Mouse (Mus musculus) limb, embryonic 14.5 days (tissue): ENCODE measurements around the gene Gm15517. TPM values are rescaled to one million over a fixed set of nuclear protein-coding genes. Genes with fewer than 3 reads are reported as not detected.
"Not testable (repeated sequence)": the region's sequence is repeated elsewhere in the genome, so short reads cannot be mapped to it uniquely, and the experiment has no call there.

ENCODE experiments used
- ATAC-seq: fragments of 200-750 bp; cut with Nextera tagmentation; 2 replicates; pipeline ENCODE4 v1.8.0; 2017; ENCODE audit warnings: low read depth, moderate number of reproducible peaks, moderate TSS enrichment; ENCODE audit not compliant: low FRiP score
- DNase-seq: peaks from one replicate; pipeline ENCODE4 v3.0.0-alpha.2; 2015; ENCODE audit warnings: low spot score
- H3K27ac ChIP-seq: fragments of 300-500 bp; sonication (generic); replicated peaks from 2 replicates; pipeline ENCODE4 v1.5.1; 2014; ENCODE audit warnings: low read depth, mild to moderate bottlenecking, low read length, moderate library complexity, mixed read lengths
- H3K27me3 ChIP-seq: fragments of 300-500 bp; sonication (generic); 2 replicates; pipeline ENCODE4 v1.6.1; 2014; ENCODE audit warnings: low read length, mixed read lengths; ENCODE audit not compliant: control insufficient read depth, insufficient read depth
- H3K36me3 ChIP-seq: fragments of 300-500 bp; sonication (generic); 2 replicates; pipeline ENCODE4 v1.6.1; 2014; ENCODE audit warnings: mild to moderate bottlenecking, low read length, moderate library complexity, mixed read lengths; ENCODE audit not compliant: control insufficient read depth, insufficient read depth
- H3K4me1 ChIP-seq: fragments of 300-500 bp; sonication (generic); 2 replicates; pipeline ENCODE4 v1.6.1; 2014; ENCODE audit warnings: antibody characterized with exemption, low read length, mixed read lengths; ENCODE audit not compliant: control insufficient read depth, insufficient read depth
- H3K4me2 ChIP-seq: fragments of 300-500 bp; sonication (generic); replicated peaks from 2 replicates; pipeline ENCODE4 v1.6.1; 2014; ENCODE audit warnings: low read depth, mild to moderate bottlenecking, low read length, moderate library complexity; ENCODE audit not compliant: severe bottlenecking
- H3K4me3 ChIP-seq: fragments of 300-500 bp; sonication (generic); replicated peaks from 2 replicates; pipeline ENCODE4 v1.5.1; 2014; ENCODE audit warnings: low read length
- H3K9ac ChIP-seq: fragments of 300-500 bp; sonication (generic); 2 replicates; pipeline ENCODE4 v1.6.1; 2014; ENCODE audit warnings: mild to moderate bottlenecking, low read depth, low read length, moderate library complexity; ENCODE audit not compliant: severe bottlenecking
- H3K9me3 ChIP-seq: fragments of 300-500 bp; sonication (generic); 2 replicates; pipeline ENCODE4 v1.6.1; 2016; ENCODE audit warnings: low read length; ENCODE audit not compliant: control insufficient read depth
- POLR2A ChIP-seq: fragments of 200-500 bp; IDR thresholded peaks from 2 replicates; pipeline ENCODE4 v1.8.0; 2012; ENCODE audit warnings: inconsistent platforms, mild to moderate bottlenecking, moderate library complexity, borderline replicate concordance; ENCODE audit not compliant: insufficient read depth, insufficient read length; ENCODE audit errors: extremely low read depth
- WGBS: fragments of 180-500 bp; shearing (Covaris S2); extraction: QIAGEN DNeasy Blood & Tissue Kit; methylation state at CpG from one replicate; pipeline ENCODE4 v1.1.7; 2014; 5-methylcytosine and 5-hydroxymethylcytosine counted together
- polyA plus RNA-seq, 2 experiments: library from polyadenylated mRNA; depleted of rRNA in 1 of 2; stranded (reverse) in 1 of 2; unstranded in 1 of 2; fragments of >200 nt; fragmentation: Nextera tagmentation in 1 of 2; extraction: Ambion mirVana in 1 of 2; gene quantifications; 2 replicates each; pipeline versions ENCODE4 v1.2.1 to v1.2.3; 2012 to 2014

The Gm15517 gene
- polyA plus RNA-seq (2012; rRNA removed) (not detected in 2 replicates), polyA plus RNA-seq (2014; fragmentation: Nextera tagmentation; extraction: Ambion mirVana) (not detected in 2 replicates)

- WGBS = 57% methylated on average over 5 of the region's 5 CpGs
- DNase-seq (no peak), ATAC-seq (no peak)
- no peak within 1 kb of the TSS for H3K4me3 ChIP-seq
- H3K27ac ChIP-seq = no peak within 1 kb of the TSS
- no peaks in the 10 kb centered on the region for H3K9me3 ChIP-seq
- no peak within 1 kb of the TSS for H3K9ac ChIP-seq
- H3K4me1 ChIP-seq = peaks cover 4% of the 10 kb centered on the region; the same call in 1 of the 2 replicates
- H3K36me3 ChIP-seq = no peaks in the 10 kb centered on the region
- no peak for TF ChIP-seq POLR2A
- peaks cover 11% of the 10 kb centered on the region for H3K27me3 ChIP-seq
- H3K4me2 ChIP-seq = no peak within 1 kb of the TSS
These were observed at the start of gene Gm15517 for GRCm38 (mm10) chr7:44261147-44261546. TSS of gene Gm15517 (plus strand) at chr7:44261447.

GRCm38 (mm10) chr7:44215645-44216044 lies 45.6 kb upstream of the Gm15517 start, which contains the start of gene Klk1b5:
TSS of gene Klk1b5 (plus strand) at chr7:44215945.
- Histone ChIP-seq H3K9ac (no peak within 1 kb of the TSS), H3K4me2 (no peak within 1 kb of the TSS), H3K36me3 (no peaks in the 10 kb centered on the region), H3K4me3 (no peak within 1 kb of the TSS), H3K27me3 (no peaks in the 10 kb centered on the region), H3K9me3 (no peaks in the 10 kb centered on the region), H3K4me1 (no peaks in the 10 kb centered on the region), H3K27ac (no peak within 1 kb of the TSS)
- no peak for TF ChIP-seq POLR2A
- WGBS = 83% methylated on average over 1 of the region's 1 CpGs
- ATAC-seq (no peak), DNase-seq (no peak)

DNA sequence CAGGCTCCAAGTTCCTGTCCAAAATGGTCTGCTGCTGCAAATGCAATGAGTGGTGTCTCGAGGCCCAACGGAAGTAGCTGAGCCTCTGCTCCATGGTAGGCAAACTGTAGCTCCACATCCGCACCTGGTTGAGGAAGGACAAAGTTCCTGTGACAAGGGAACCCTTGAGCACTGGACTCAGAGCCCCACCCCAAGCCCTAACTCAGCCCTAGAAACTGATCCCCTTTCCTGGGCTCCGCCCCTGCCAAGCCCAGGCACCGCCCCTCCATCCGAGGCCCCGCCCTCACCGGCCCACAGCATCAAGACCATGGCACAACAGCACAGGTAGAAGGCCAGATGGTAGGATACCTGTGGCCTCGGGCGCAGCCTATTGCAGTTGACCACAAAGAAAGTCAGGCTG lies 39.6 kb upstream of the Gm15517 start:
- H3K4me1 ChIP-seq, H3K27me3 ChIP-seq, DNase-seq, H3K27ac ChIP-seq, ATAC-seq, H3K4me2 ChIP-seq, H3K36me3 ChIP-seq, H3K9me3 ChIP-seq, H3K9ac ChIP-seq, H3K4me3 ChIP-seq: not testable (repeated sequence)
- 75% methylated on average over 8 of the region's 10 CpGs for WGBS

GRCm38 (mm10) chr7:44222335-44222734 lies 38.9 kb upstream of the Gm15517 start:
- H3K27me3 ChIP-seq, DNase-seq, H3K9ac ChIP-seq, H3K4me1 ChIP-seq, H3K4me3 ChIP-seq, H3K4me2 ChIP-seq, ATAC-seq, H3K27ac ChIP-seq, H3K9me3 ChIP-seq, H3K36me3 ChIP-seq: not testable (repeated sequence)
- 78% methylated on average over 6 of the region's 6 CpGs for WGBS

DNA sequence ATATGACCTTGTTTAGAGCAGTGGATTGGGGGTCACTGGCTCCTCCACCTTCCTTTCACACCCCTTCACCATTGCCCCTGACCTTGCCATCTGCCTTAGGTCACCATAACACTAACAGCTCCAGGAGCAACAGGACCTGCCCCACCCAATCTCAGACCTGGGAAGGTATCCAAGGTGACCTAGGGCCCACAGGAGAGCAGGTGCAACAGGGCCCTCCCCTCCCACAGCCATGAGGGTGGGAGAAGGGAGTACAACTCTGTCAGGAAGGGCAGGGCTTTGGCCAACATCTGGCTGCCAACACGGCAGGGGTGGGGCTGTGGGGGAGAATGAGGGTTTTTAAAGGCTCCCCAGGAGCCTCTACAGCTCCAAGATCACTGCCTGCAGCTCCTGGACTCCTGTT lies 36.2 kb upstream of the Gm15517 start, which contains the start of gene Klk1:
Gene Klk1, plus strand, starts transcription at position 285 of the 400 bp plus-strand sequence.
- WGBS = 50% methylated on average over 1 of the region's 1 CpGs
- no peak within 1 kb of the TSS for H3K27ac ChIP-seq
- no peaks in the 10 kb centered on the region for H3K36me3 ChIP-seq
- H3K27me3 ChIP-seq = no peaks in the 10 kb centered on the region
- ATAC-seq (no peak), DNase-seq (no peak)
- H3K4me1 ChIP-seq = no peaks in the 10 kb centered on the region
- H3K4me3 ChIP-seq = no peak within 1 kb of the TSS
- no peak for TF ChIP-seq POLR2A
- H3K9ac ChIP-seq = no peak within 1 kb of the TSS
- H3K9me3 ChIP-seq = no peaks in the 10 kb centered on the region
- H3K4me2 ChIP-seq = no peak within 1 kb of the TSS

- 89% methylated on average over 3 of the region's 3 CpGs for WGBS
- no peak for TF ChIP-seq POLR2A
These were observed 25.3 kb upstream of the Gm15517 start, which contains the start of gene Gm36864 for GRCm38 (mm10) chr7:44235909-44236308. TSS of gene Gm36864 (plus strand) at chr7:44236177.

More at GRCm38 (mm10) chr7:44235909-44236308, 25.3 kb upstream of the Gm15517 start, which contains the start of gene Gm36864:
- H3K4me3 ChIP-seq = no peak within 1 kb of the TSS
- no peak for DNase-seq
- H3K9me3 ChIP-seq = no peaks in the 10 kb centered on the region
- H3K27ac ChIP-seq = no peak within 1 kb of the TSS
- ATAC-seq = no peak
- H3K27me3 ChIP-seq = no peaks in the 10 kb centered on the region
- no peaks in the 10 kb centered on the region for H3K36me3 ChIP-seq
- no peak within 1 kb of the TSS for H3K4me2 ChIP-seq
- no peak within 1 kb of the TSS for H3K9ac ChIP-seq
- H3K4me1 ChIP-seq = no peaks in the 10 kb centered on the region
